ENCODE assay signal across 7 mouse cellular contexts in genomic region chr19:10239975-10240653, GRCm38 (mm10). TPM values are rescaled to one million over a fixed set of nuclear protein-coding genes. Genes with fewer than 3 reads are reported as not detected.
DNase-seq lines count a peak whose midpoint lies in the region; ATAC-seq and TF ChIP-seq lines count a peak whose summit lies in the region.

No protein-coding gene starts in this region.

- TF ChIP-seq EP300 in stomach, postnatal 0 days (optimal IDR thresholded peaks at IDR 0.05) = no peak

- TF ChIP-seq POLR2A in spleen, adult 2 months (IDR thresholded peaks at IDR 0.05; ENCODE audit: low read depth, low read length) = no peak

- H3K9ac ChIP-seq in forebrain, embryonic 13.5 days = peak overlapping the region; percentile 67
- peak overlapping the region; percentile 70 for H3K9ac ChIP-seq in liver, embryonic 11.5 days (ENCODE audit: low read depth, low read length)
- peak overlapping the region; percentile 66 for H3K9ac ChIP-seq in stomach, postnatal 0 days (ENCODE audit: low read length)

- no peak overlapping the region for H3K27ac ChIP-seq in spleen, adult 2 months (ENCODE audit: insufficient read depth, low read length)
- no peak overlapping the region for H3K27ac ChIP-seq in forebrain, embryonic 13.5 days
- H3K27ac ChIP-seq in liver, embryonic 11.5 days (ENCODE audit: low read depth, low read length) = peak overlapping the region; percentile 33
- peak overlapping the region; percentile 50 for H3K27ac ChIP-seq in stomach, postnatal 0 days (replicated peaks)

- peak overlapping the region; percentile 38; the same call in 1 of the 2 replicates for H3K4me3 ChIP-seq in spleen, adult 2 months (ENCODE audit: extremely low read depth, insufficient read depth, insufficient read length)
- H3K4me3 ChIP-seq in forebrain, embryonic 13.5 days = peak overlapping the region; percentile 44
- peak overlapping the region; percentile 62 for H3K4me3 ChIP-seq in liver, embryonic 11.5 days (ENCODE audit: low read depth, low read length)
- H3K4me3 ChIP-seq in stomach, postnatal 0 days (ENCODE audit: low read depth, low read length) = peak overlapping the region; percentile 48

- H3K4me1 ChIP-seq in spleen, adult 2 months (ENCODE audit: control insufficient read depth, insufficient read depth, insufficient read length) = peaks cover 5% of the 10 kb centered on the region; the same call in 1 of the 2 replicates
- H3K4me1 ChIP-seq in forebrain, embryonic 13.5 days = peaks cover 6% of the 10 kb centered on the region; the same call in 1 of the 2 replicates
- H3K4me1 ChIP-seq in liver, embryonic 11.5 days (replicated peaks; ENCODE audit: control insufficient read depth, insufficient read depth, low read length) = peaks cover 30% of the 10 kb centered on the region
- H3K4me1 ChIP-seq in stomach, postnatal 0 days (replicated peaks; ENCODE audit: control insufficient read depth, insufficient read depth) = no peaks in the 10 kb centered on the region

- no peaks in the 10 kb centered on the region for H3K9me3 ChIP-seq in forebrain, embryonic 13.5 days (replicated peaks)
- H3K9me3 ChIP-seq in liver, embryonic 11.5 days (ENCODE audit: control insufficient read depth, low read length) = no peaks in the 10 kb centered on the region
- no peaks in the 10 kb centered on the region for H3K9me3 ChIP-seq in stomach, postnatal 0 days (ENCODE audit: control insufficient read depth, low read length)

- no peak for TF ChIP-seq CTCF in spleen, adult 2 months (IDR thresholded peaks at IDR 0.05; ENCODE audit: extremely low read depth, insufficient read depth, insufficient read length, insufficient replicate concordance)
- no peak for TF ChIP-seq CTCF in stomach, postnatal 0 days (IDR thresholded peaks at IDR 0.05; ENCODE audit: low read depth)

- peaks cover 6% of the 10 kb centered on the region for H3K27me3 ChIP-seq in spleen, adult 2 months (ENCODE audit: control insufficient read depth, insufficient read depth, low read length)
- H3K27me3 ChIP-seq in forebrain, embryonic 13.5 days = peaks cover 22% of the 10 kb centered on the region
- peaks cover 5% of the 10 kb centered on the region; the same call in 1 of the 2 replicates for H3K27me3 ChIP-seq in liver, embryonic 11.5 days (replicated peaks; ENCODE audit: control insufficient read depth, insufficient read depth, low read length)
- no peaks in the 10 kb centered on the region for H3K27me3 ChIP-seq in stomach, postnatal 0 days (ENCODE audit: control insufficient read depth, insufficient read depth, low read length)

- ATAC-seq in forebrain, embryonic 13.5 days = no peak; the same call in 1 of the 2 replicates
- ATAC-seq in liver, embryonic 11.5 days (replicated peaks; ENCODE audit: low FRiP score) = no peak; the same call in 1 of the 2 replicates
- ATAC-seq in stomach, postnatal 0 days (ENCODE audit: low FRiP score, low TSS enrichment) = no peak; the same call in 1 of the 2 replicates

- no peaks in the 10 kb centered on the region for H3K36me3 ChIP-seq in spleen, adult 2 months (ENCODE audit: control insufficient read depth, insufficient read depth, low read length)
- H3K36me3 ChIP-seq in forebrain, embryonic 13.5 days (ENCODE audit: poor library complexity, severe bottlenecking) = no peaks in the 10 kb centered on the region
- H3K36me3 ChIP-seq in liver, embryonic 11.5 days (ENCODE audit: control insufficient read depth, insufficient read depth, low read length) = no peaks in the 10 kb centered on the region
- H3K36me3 ChIP-seq in stomach, postnatal 0 days (ENCODE audit: control insufficient read depth, insufficient read depth, low read length) = no peaks in the 10 kb centered on the region

- WGBS in spleen, adult 2 months = 3% methylated on average over 26 of the region's 26 CpGs
- 4% methylated on average over 22 of the region's 26 CpGs for WGBS in forebrain, embryonic 13.5 days
- WGBS in liver, embryonic 11.5 days = 2% methylated on average over 26 of the region's 26 CpGs
- under 1% methylated on average over 24 of the region's 26 CpGs for WGBS in stomach, postnatal 0 days

- peak overlapping the region; percentile 79 for H3K4me2 ChIP-seq in forebrain, embryonic 13.5 days
- peak overlapping the region; percentile 85 for H3K4me2 ChIP-seq in liver, embryonic 11.5 days
- peak overlapping the region; percentile 74 for H3K4me2 ChIP-seq in stomach, postnatal 0 days (replicated peaks; ENCODE audit: low read depth)

- DNase-seq in spleen, adult 2 months (ENCODE audit: low read depth in 1 of 2, low spot score in 2 of 2) = no peak
- no peak for DNase-seq in spleen, adult 18-20 months
- no peak for DNase-seq in liver, embryonic 11.5 days (ENCODE audit: low spot score)
- no peak for DNase-seq in stomach, postnatal 0 days (ENCODE audit: low spot score)
- no peak for DNase-seq in adrenal gland, adult (ENCODE audit: inconsistent age in 2 of 2, low spot score in 1 of 2)
- DNase-seq in urinary bladder, postnatal 10 days (ENCODE audit: low spot score) = no peak

RNA-seq across cellular contexts. Expression of gene Myrf, which starts 0.4 kb away (rescaled TPM):
- 2.3 and 3.8 TPM in 2 replicates for polyA plus RNA-seq in spleen, adult 2 months (2012; rRNA removed)
- 0.22 and 0.31 TPM in 2 replicates for polyA plus RNA-seq in forebrain, embryonic 13.5 days (2015; fragmentation: Nextera tagmentation; extraction: Ambion mirVana)
- polyA plus RNA-seq in liver, embryonic 11.5 days (2014; fragmentation: Nextera tagmentation; extraction: Ambion mirVana) = 23.8 and 24.1 TPM in 2 replicates
- 9.6 and 10.7 TPM in 2 replicates for polyA plus RNA-seq in stomach, postnatal 0 days (2015; fragmentation: Nextera tagmentation; extraction: Ambion mirVana)

RNA-seq across cellular contexts. Expression of gene Fen1, which starts 36.1 kb away (rescaled TPM):
- polyA plus RNA-seq in spleen, adult 2 months (2012; rRNA removed) = 16.0 and 23.4 TPM in 2 replicates
- polyA plus RNA-seq in forebrain, embryonic 13.5 days (2015; fragmentation: Nextera tagmentation; extraction: Ambion mirVana) = 98.8 and 104 TPM in 2 replicates
- polyA plus RNA-seq in liver, embryonic 11.5 days (2014; fragmentation: Nextera tagmentation; extraction: Ambion mirVana) = 215 and 236 TPM in 2 replicates
- polyA plus RNA-seq in stomach, postnatal 0 days (2015; fragmentation: Nextera tagmentation; extraction: Ambion mirVana) = 27.8 and 29.2 TPM in 2 replicates

RNA-seq across cellular contexts. Expression of gene Tmem258, which starts 36.3 kb away (rescaled TPM):
- 70.4 and 88.0 TPM in 2 replicates for polyA plus RNA-seq in spleen, adult 2 months (2012; rRNA removed)
- 408 and 447 TPM in 2 replicates for polyA plus RNA-seq in forebrain, embryonic 13.5 days (2015; fragmentation: Nextera tagmentation; extraction: Ambion mirVana)
- 472 and 478 TPM in 2 replicates for polyA plus RNA-seq in liver, embryonic 11.5 days (2014; fragmentation: Nextera tagmentation; extraction: Ambion mirVana)
- polyA plus RNA-seq in stomach, postnatal 0 days (2015; fragmentation: Nextera tagmentation; extraction: Ambion mirVana) = 330 and 370 TPM in 2 replicates

RNA-seq across cellular contexts. Expression of gene Fads1, which starts 57.4 kb away (rescaled TPM):
- polyA plus RNA-seq in spleen, adult 2 months (2012; rRNA removed) = 17.8 and 20.0 TPM in 2 replicates
- 148 and 172 TPM in 2 replicates for polyA plus RNA-seq in forebrain, embryonic 13.5 days (2015; fragmentation: Nextera tagmentation; extraction: Ambion mirVana)
- 113 and 121 TPM in 2 replicates for polyA plus RNA-seq in liver, embryonic 11.5 days (2014; fragmentation: Nextera tagmentation; extraction: Ambion mirVana)
- 36.3 TPM in 2 replicates for polyA plus RNA-seq in stomach, postnatal 0 days (2015; fragmentation: Nextera tagmentation; extraction: Ambion mirVana)

Comparison
In these comparisons a context has a peak if more than half of its experiments do, and no peak if none do; other contexts are left out.
1. H3K27ac ChIP-seq: peak in liver, embryonic 11.5 days (single experiment) and stomach, postnatal 0 days (single experiment); none in spleen, adult 2 months (single experiment) and forebrain, embryonic 13.5 days (single experiment).
2. Peak in every context shown above with its lines, with median percentiles within 50 percentile points of each other: H3K4me3 ChIP-seq, H3K4me2 ChIP-seq and H3K9ac ChIP-seq.